Mouse (Mus musculus): ENCODE results near the gene Tfb2m. TPM values are rescaled to one million over a fixed set of nuclear protein-coding genes. Genes with fewer than 3 reads are reported as not detected.

The Tfb2m gene
- total RNA-seq, 1 experiment = 18.7 TPM

DNA sequence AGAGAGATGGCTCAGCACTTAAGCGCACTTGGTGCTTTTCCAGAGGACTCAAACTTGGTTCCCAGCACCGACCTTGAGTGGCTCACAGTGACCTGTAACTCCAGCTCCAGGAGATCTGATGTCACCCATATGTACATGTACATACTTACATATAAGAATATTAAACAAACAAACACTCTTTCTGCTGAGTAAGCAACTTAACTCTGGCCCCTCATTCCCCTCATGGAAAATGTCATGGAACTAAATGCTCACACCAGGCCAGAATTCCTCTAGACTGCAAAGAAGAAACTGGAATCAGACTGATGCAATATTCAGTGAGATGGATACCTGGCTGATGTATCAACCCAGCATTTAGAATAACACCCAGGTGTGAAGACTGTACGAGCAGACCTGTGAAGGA, 7.0 kb downstream of the Tfb2m start:
- Histone ChIP-seq H3K36me3 (ENCODE audit: control insufficient read depth, insufficient read depth, low read length, poor library complexity, severe bottlenecking) (peaks cover 12% of the 10 kb centered on the region), H3K4me3 (ENCODE audit: insufficient read depth in 1 of 2, low read depth in 1 of 2, low read length in 2 of 2, poor library complexity in 1 of 2, severe bottlenecking in 1 of 2) (no peak overlapping the region), H3K27ac (ENCODE audit: insufficient read depth, low read depth, low read length, poor library complexity, severe bottlenecking) (no peak overlapping the region), H3K4me1 (ENCODE audit: control insufficient read depth in 2 of 2, insufficient read depth in 2 of 2, low read length in 2 of 2, poor library complexity in 1 of 2) (no peaks in the 10 kb centered on the region), H3K9me3 (ENCODE audit: control insufficient read depth, insufficient read depth, low read depth, low read length) (no peaks in the 10 kb centered on the region), H3K9ac (ENCODE audit: insufficient read depth, low read depth, low read length, poor library complexity, severe bottlenecking) (no peak overlapping the region)
- in situ Hi-C loops (cut with MboI; ENCODE audit: low sequenced_read_pairs in 2 of 2, unreplicated experiment in 2 of 2) = no loop called here
- DNase-seq (ENCODE audit: low read depth, low spot score) = no peak
- TF ChIP-seq HCFC1 (IDR thresholded peaks at IDR 0.05; ENCODE audit: borderline replicate concordance, insufficient read depth, low read length) (no peak), MAFK (IDR thresholded peaks at IDR 0.05; ENCODE audit: insufficient read depth, low read depth, low read length) (peak; percentile 27; the same call in 1 of the 2 replicates), CHD2 (IDR thresholded peaks at IDR 0.05; ENCODE audit: low read depth, low read length) (no peak), ZNF384 (IDR thresholded peaks at IDR 0.05; ENCODE audit: low read depth, low read length) (no peak)

DNA sequence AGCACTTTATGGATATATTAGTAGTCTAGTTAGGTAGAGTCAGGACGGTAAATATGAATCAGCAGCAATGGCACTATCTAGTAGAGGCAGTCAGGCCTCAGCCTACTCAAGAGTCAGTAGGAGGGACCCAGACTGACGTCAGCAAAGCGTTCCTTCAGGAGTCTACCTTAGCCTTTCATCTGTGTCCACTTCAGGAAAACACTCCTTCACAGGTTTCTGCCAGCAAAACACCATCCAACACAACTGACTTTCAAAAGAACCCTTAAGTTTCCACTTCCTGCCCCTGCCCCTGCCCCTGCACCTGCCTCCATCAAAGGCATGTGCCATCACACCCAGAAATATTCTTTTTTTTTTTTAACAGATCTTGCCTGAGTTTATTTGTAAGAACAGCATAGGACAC, 26.2 kb downstream of the Tfb2m start:
- H3K36me3 ChIP-seq (ENCODE audit: control insufficient read depth, insufficient read depth, low read length, poor library complexity, severe bottlenecking) = no peaks in the 10 kb centered on the region
- no peak for TF ChIP-seq CHD2 (IDR thresholded peaks at IDR 0.05; ENCODE audit: low read depth, low read length)
- no peak for TF ChIP-seq ZNF384 (IDR thresholded peaks at IDR 0.05; ENCODE audit: low read depth, low read length)
- TF ChIP-seq ZC3H11A (IDR thresholded peaks at IDR 0.05; ENCODE audit: borderline replicate concordance, low read depth, low read length) = no peak
- no peak for TF ChIP-seq MAFK (IDR thresholded peaks at IDR 0.05; ENCODE audit: insufficient read depth, low read depth, low read length)
- TF ChIP-seq HCFC1 (IDR thresholded peaks at IDR 0.05; ENCODE audit: borderline replicate concordance, insufficient read depth, low read length) = no peak
- no peak overlapping the region for H3K9ac ChIP-seq (ENCODE audit: insufficient read depth, low read depth, low read length, poor library complexity, severe bottlenecking)
- no peak overlapping the region for H3K4me3 ChIP-seq (ENCODE audit: insufficient read depth in 1 of 2, low read depth in 1 of 2, low read length in 2 of 2, poor library complexity in 1 of 2, severe bottlenecking in 1 of 2)
- H3K27ac ChIP-seq (ENCODE audit: insufficient read depth, low read depth, low read length, poor library complexity, severe bottlenecking) = no peak overlapping the region
- in situ Hi-C loops (cut with MboI; ENCODE audit: low sequenced_read_pairs in 2 of 2, unreplicated experiment in 2 of 2) = no loop called here
- no peak for DNase-seq (ENCODE audit: low read depth, low spot score)
- peaks cover 0 to 5% of the 10 kb centered on the region in 2 experiments; a peak in 2 of 4 replicates for H3K4me1 ChIP-seq (ENCODE audit: control insufficient read depth in 2 of 2, insufficient read depth in 2 of 2, low read length in 2 of 2, poor library complexity in 1 of 2)
- H3K9me3 ChIP-seq (ENCODE audit: control insufficient read depth, insufficient read depth, low read depth, low read length) = no peaks in the 10 kb centered on the region

DNA sequence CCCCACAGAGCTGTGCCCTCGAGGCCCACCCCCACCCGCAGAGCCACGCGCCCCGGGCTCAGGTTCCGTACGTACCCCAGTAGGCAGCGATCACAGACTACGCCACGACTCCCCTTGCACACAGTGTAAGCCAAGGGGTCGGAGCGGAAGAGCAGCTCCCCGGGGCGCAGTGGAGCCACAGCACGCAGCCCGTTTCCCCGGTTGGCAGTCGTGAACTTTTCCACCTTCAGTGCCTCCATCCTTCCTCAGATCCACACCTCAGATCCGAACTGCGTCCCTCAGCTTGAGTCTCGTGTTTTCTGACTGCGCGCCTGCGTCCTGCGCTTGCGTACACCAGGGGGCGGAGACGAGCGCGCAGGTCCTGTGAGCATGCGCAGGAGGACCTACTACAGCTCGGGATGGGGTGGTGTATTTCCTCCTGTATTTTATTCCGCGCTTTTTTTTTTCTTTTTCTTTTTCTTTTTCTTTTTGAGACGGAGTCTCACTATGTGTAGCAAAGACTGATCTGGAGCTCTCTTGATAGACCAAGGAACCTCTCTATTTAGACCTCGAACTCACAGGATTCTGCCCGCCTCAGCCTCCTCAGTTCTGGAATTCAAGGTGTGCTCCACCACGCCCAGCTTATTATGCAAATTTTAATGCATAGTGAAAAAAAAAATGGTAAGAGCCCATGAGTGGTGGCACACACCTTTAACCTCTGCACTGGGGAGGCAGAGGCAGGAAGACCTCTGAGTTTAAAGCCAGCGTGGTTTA, 28.2 kb downstream of the Tfb2m start, which contains the start of gene Smyd3:
Gene Smyd3 (minus strand): TSS at position 329 of the 753 bp plus-strand sequence.
- Histone ChIP-seq H3K36me3 (ENCODE audit: control insufficient read depth, insufficient read depth, low read length, poor library complexity, severe bottlenecking) (no peaks in the 10 kb centered on the region), H3K4me3 (ENCODE audit: insufficient read depth in 1 of 2, low read depth in 1 of 2, low read length in 2 of 2, poor library complexity in 1 of 2, severe bottlenecking in 1 of 2) (peak within 1 kb of the TSS; percentile 88 to 91), H3K9ac (ENCODE audit: insufficient read depth, low read depth, low read length, poor library complexity, severe bottlenecking) (peak within 1 kb of the TSS; percentile 91), H3K9me3 (ENCODE audit: control insufficient read depth, insufficient read depth, low read depth, low read length) (no peaks in the 10 kb centered on the region), H3K4me1 (ENCODE audit: control insufficient read depth in 2 of 2, insufficient read depth in 2 of 2, low read length in 2 of 2, poor library complexity in 1 of 2) (peaks cover 0 to 5% of the 10 kb centered on the region in 2 experiments; a peak in 2 of 4 replicates), H3K27ac (ENCODE audit: insufficient read depth, low read depth, low read length, poor library complexity, severe bottlenecking) (peak within 1 kb of the TSS; percentile 49; the same call in 1 of the 2 replicates)
- in situ Hi-C loops (cut with MboI; ENCODE audit: low sequenced_read_pairs in 2 of 2, unreplicated experiment in 2 of 2) = no loop called here
- peak; percentile 74 for DNase-seq (ENCODE audit: low read depth, low spot score)
- TF ChIP-seq MAFK (IDR thresholded peaks at IDR 0.05; ENCODE audit: insufficient read depth, low read depth, low read length) = 0 out of 2 replicates have a peak, but pooled peaks have one; percentile 24
- TF ChIP-seq HCFC1 (IDR thresholded peaks at IDR 0.05; ENCODE audit: borderline replicate concordance, insufficient read depth, low read length) = no peak
- TF ChIP-seq ZC3H11A (IDR thresholded peaks at IDR 0.05; ENCODE audit: borderline replicate concordance, low read depth, low read length) = no peak
- 0 out of 2 replicates have a peak, but pooled peaks have one; percentile 21 for TF ChIP-seq CHD2 (IDR thresholded peaks at IDR 0.05; ENCODE audit: low read depth, low read length)
- TF ChIP-seq ZNF384 (IDR thresholded peaks at IDR 0.05; ENCODE audit: low read depth, low read length) = peak; percentile 90; the same call in 1 of the 2 replicates

DNA sequence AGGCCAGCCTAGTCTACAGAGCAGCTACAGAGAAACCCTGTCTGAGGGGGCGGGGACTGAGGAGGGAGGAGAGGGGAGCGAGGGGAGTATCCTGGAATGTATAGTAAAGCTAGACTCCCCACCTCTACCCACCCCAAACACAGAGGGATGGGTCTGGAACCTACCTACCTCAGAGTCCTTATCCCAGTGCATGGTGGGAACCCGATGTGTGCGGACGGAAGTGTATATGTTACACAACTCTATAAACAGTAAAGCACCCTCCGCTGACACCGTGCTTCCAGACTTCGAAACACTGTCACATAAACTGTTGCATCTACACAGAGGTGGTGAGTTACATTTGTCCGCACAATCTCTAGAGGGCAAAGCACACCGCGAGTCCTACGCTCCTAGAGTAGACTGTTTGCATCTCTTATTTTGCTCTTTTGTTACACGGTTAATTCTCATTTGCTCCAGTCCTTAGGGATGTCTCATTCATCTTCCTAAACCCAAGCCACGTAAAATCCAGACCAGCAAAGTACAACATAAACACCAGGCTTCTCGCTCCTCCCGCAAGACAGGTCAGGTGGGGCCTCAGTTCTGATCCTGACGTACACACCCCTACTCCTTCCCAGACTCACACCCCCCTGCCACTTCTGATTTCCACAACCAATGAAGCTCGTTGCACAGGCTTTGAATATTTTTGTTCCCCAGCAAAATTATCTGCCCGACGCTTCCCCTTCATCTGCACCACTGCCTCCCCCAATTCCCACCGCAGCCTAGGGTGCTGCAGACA, 28.9 kb downstream of the Tfb2m start:
- DNase-seq (ENCODE audit: low read depth, low spot score) = peak; percentile 40
- no peak for TF ChIP-seq ZC3H11A (IDR thresholded peaks at IDR 0.05; ENCODE audit: borderline replicate concordance, low read depth, low read length)
- no peak for TF ChIP-seq ZNF384 (IDR thresholded peaks at IDR 0.05; ENCODE audit: low read depth, low read length)
- no peak for TF ChIP-seq MAFK (IDR thresholded peaks at IDR 0.05; ENCODE audit: insufficient read depth, low read depth, low read length)
- TF ChIP-seq CHD2 (IDR thresholded peaks at IDR 0.05; ENCODE audit: low read depth, low read length) = no peak
- TF ChIP-seq HCFC1 (IDR thresholded peaks at IDR 0.05; ENCODE audit: borderline replicate concordance, insufficient read depth, low read length) = no peak
- Histone ChIP-seq H3K9me3 (ENCODE audit: control insufficient read depth, insufficient read depth, low read depth, low read length) (no peaks in the 10 kb centered on the region), H3K9ac (ENCODE audit: insufficient read depth, low read depth, low read length, poor library complexity, severe bottlenecking) (peak overlapping the region; percentile 91), H3K4me3 (ENCODE audit: insufficient read depth in 1 of 2, low read depth in 1 of 2, low read length in 2 of 2, poor library complexity in 1 of 2, severe bottlenecking in 1 of 2) (peak overlapping the region; percentile 88 to 91), H3K27ac (ENCODE audit: insufficient read depth, low read depth, low read length, poor library complexity, severe bottlenecking) (peak overlapping the region; percentile 49; the same call in 1 of the 2 replicates), H3K36me3 (ENCODE audit: control insufficient read depth, insufficient read depth, low read length, poor library complexity, severe bottlenecking) (peaks cover 2% of the 10 kb centered on the region; the same call in 1 of the 2 replicates), H3K4me1 (ENCODE audit: control insufficient read depth in 2 of 2, insufficient read depth in 2 of 2, low read length in 2 of 2, poor library complexity in 1 of 2) (peaks cover 0 to 5% of the 10 kb centered on the region in 2 experiments; a peak in 3 of 4 replicates)
- in situ Hi-C loops (cut with MboI; ENCODE audit: low sequenced_read_pairs in 2 of 2, unreplicated experiment in 2 of 2) = no loop called here
